Mouse (Mus musculus) olfactory bulb, adult 2 months (tissue): ENCODE measurements around the gene Selenoh. TPM values are rescaled to one million over a fixed set of nuclear protein-coding genes. Genes with fewer than 3 reads are reported as not detected.

Experiments
- H3K27ac ChIP-seq: fragments of 200-500 bp; 2 replicates; pipeline ENCODE4 v1.5.1; 2012; ENCODE audit warnings: low read depth, low read length; ENCODE audit not compliant: insufficient read depth
- H3K4me1 ChIP-seq: fragments of 200-500 bp; 2 replicates; pipeline ENCODE4 v1.6.1; 2012; ENCODE audit warnings: low read length; ENCODE audit not compliant: control insufficient read depth, insufficient read depth
- H3K4me3 ChIP-seq: fragments of 200-500 bp; 2 replicates; pipeline ENCODE4 v1.5.1; 2012; ENCODE audit warnings: mild to moderate bottlenecking, low read depth, low read length, moderate library complexity; ENCODE audit not compliant: insufficient read depth
- CTCF ChIP-seq: fragments of 200-500 bp; IDR thresholded peaks from 2 replicates; pipeline ENCODE4 v1.5.1; 2012; ENCODE audit warnings: low read depth, mild to moderate bottlenecking, low read length, moderate library complexity; ENCODE audit not compliant: insufficient read depth
- POLR2A ChIP-seq: fragments of 200-500 bp; IDR thresholded peaks from 2 replicates; pipeline ENCODE4 v1.6.1; 2012; ENCODE audit warnings: mild to moderate bottlenecking, low read depth, low read length, moderate library complexity; ENCODE audit not compliant: insufficient read depth
- WGBS: fragments of 180-500 bp; shearing (Covaris S2); methylation state at CpG from one replicate; pipeline ENCODE4 v1.1.7; 2018; 5-methylcytosine and 5-hydroxymethylcytosine counted together
- polyA plus RNA-seq: library from polyadenylated mRNA; stranded (reverse); fragments of >200 nt; gene quantifications from 2 replicates; pipeline ENCODE4 v1.2.4, GENCODE M21; 2012; ENCODE audit warnings: low replicate concordance; ENCODE audit not compliant: missing spikeins, insufficient read depth, insufficient read length

The Selenoh gene
- polyA plus RNA-seq, 1 experiment, result not detected

GRCm38 (mm10) chr2:84705295-84705694 lies 34.7 kb upstream of the Selenoh start:
- peaks cover 2% of the 10 kb centered on the region; the same call in 1 of the 2 replicates for H3K4me1 ChIP-seq
- 92% methylated on average over 1 of the region's 1 CpGs for WGBS
- TF ChIP-seq CTCF (no peak), POLR2A (no peak)
- no peak overlapping the region for H3K27ac ChIP-seq
- H3K4me3 ChIP-seq, result no peak overlapping the region

GRCm38 (mm10) chr2:84704329-84704728 lies 33.8 kb upstream of the Selenoh start:
- peaks cover 2% of the 10 kb centered on the region; the same call in 1 of the 2 replicates for H3K4me1 ChIP-seq
- WGBS, result 77% methylated on average over 5 of the region's 5 CpGs
- no peak for TF ChIP-seq POLR2A
- no peak for TF ChIP-seq CTCF
- H3K27ac ChIP-seq, result no peak overlapping the region
- no peak overlapping the region for H3K4me3 ChIP-seq

DNA sequence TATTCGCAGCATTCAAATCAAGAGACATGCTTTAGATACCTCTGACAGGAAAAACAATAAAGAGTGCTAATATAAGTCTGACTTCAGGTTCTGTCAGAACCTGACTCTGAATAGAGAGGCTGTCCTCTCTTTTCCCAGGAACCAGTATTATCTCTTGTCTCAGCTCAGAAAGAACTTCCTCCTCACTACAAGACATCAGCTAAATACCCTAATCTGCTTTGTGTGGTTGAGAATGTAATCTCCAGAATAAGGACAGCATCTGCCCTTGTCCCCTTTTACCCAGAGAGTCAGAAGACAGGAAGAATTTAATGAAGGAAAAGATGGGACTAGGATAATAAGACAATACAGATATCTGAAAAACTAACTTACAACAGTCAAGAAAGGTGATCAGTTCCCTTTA lies 32.9 kb upstream of the Selenoh start:
- WGBS, result 95% methylated on average over 1 of the region's 1 CpGs
- H3K27ac ChIP-seq, result no peak overlapping the region
- H3K4me3 ChIP-seq, result no peak overlapping the region
- TF ChIP-seq POLR2A (no peak), CTCF (no peak)
- peaks cover 2% of the 10 kb centered on the region; the same call in 1 of the 2 replicates for H3K4me1 ChIP-seq

GRCm38 (mm10) chr2:84695007-84695695 lies 24.6 kb upstream of the Selenoh start:
- no peaks in the 10 kb centered on the region for H3K4me1 ChIP-seq
- H3K27ac ChIP-seq, result no peak overlapping the region
- no peak for TF ChIP-seq POLR2A
- TF ChIP-seq CTCF, result no peak
- no peak overlapping the region for H3K4me3 ChIP-seq
- WGBS, result 87% methylated on average over 5 of the region's 5 CpGs

GRCm38 (mm10) chr2:84690050-84690449 lies 19.5 kb upstream of the Selenoh start:
- 84% methylated on average over 12 of the region's 12 CpGs for WGBS
- TF ChIP-seq CTCF, result no peak
- no peak for TF ChIP-seq POLR2A
- Histone ChIP-seq H3K4me3 (no peak overlapping the region), H3K27ac (no peak overlapping the region), H3K4me1 (no peaks in the 10 kb centered on the region)

DNA sequence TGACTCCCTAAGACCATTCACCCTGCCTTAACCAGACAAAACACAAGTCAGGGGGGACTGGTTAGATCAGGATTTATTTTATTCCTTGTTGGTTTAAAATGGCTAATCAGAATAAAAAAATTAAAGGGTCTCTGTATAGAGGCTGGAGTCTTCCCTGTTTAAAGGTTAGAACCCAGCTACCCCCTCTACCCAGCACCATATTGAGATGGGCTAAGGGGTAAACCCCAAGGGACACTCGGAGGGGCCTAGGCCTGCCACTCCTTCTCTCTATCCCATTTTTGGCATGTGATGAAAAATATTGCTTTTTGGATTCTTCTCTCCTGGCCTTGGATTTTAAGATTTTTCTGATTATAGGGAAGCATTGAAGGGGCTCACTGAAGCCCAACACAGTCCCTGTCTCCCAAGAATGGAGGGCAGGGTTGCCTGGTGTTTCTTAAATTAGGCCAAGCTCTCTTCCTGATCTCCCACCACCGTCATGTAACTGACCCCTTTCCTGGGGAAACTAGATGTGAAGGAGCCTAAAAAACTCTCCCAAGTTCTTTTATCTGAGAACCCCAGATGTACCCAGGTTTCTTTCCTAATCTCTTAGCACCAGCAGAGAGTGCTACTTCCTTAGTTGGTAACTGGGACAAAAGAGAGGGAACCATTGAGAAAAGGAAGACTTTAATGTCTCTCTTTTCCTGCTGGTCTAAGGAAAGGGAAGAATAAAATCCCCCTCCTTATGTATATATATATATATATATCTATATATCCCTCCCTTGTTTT lies 17.7 kb upstream of the Selenoh start:
- WGBS, result 86% methylated on average over 2 of the region's 2 CpGs
- TF ChIP-seq POLR2A, result no peak
- TF ChIP-seq CTCF, result no peak
- no peak overlapping the region for H3K4me3 ChIP-seq
- H3K27ac ChIP-seq, result no peak overlapping the region
- H3K4me1 ChIP-seq, result no peaks in the 10 kb centered on the region

DNA sequence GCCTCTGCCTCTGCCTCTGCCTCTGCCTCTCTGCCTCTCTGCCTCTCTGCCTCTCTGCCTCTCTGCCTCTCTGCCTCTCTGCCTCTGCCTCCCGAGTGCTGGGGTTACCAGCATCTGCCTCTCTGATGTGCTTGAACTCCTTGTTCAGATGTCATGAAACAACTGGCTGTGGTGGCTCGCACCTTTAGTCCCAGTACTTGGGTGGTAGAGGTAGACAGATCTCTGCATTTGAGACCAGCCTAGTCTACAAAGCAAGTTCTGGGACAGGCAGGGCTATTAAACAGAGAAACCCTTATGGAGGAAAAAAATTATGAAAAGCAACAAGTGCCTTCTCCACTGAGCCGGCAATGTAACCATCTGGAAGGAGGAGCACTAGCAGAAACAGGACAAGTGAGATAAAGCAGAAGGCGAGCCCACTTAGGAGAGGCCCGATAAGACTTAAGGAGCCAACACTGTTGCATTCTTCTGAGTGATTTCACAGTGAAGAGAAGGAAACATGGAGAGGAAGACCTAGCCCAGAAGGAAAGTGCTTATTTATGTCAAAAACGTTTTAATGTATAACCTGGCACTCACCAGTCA lies 12.1 kb upstream of the Selenoh start:
- Histone ChIP-seq H3K4me1 (no peaks in the 10 kb centered on the region), H3K27ac (no peak overlapping the region), H3K4me3 (no peak overlapping the region)
- 80% methylated on average over 6 of the region's 6 CpGs for WGBS
- TF ChIP-seq CTCF (no peak), POLR2A (no peak)

DNA sequence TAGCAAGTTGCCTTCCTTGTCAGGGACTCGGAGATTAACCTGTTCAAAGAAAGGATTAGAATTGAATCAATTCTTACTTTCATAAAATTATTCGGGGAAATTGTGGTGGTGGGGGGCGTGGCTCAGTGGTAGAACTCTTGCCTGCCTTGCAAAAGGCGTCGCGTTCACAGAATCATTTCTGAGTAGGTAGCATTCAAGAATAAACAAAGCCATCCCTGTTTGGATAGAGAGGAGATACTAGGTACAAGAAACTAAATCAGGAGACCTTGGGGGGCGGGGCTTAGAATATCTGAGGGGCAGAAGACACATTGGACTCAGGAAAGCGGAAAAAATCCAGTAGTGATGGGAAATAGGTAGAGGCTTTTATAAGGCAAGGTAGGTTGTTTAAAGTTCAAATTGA lies 8.4 kb upstream of the Selenoh start, which contains the start of gene Tmx2:
Gene Tmx2, minus strand, starts transcription at position 125 of the 400 bp plus-strand sequence.
- no peak within 1 kb of the TSS for H3K27ac ChIP-seq
- H3K4me3 ChIP-seq, result peak within 1 kb of the TSS; percentile 94
- TF ChIP-seq POLR2A (no peak), CTCF (no peak)
- peaks cover 5% of the 10 kb centered on the region; the same call in 1 of the 2 replicates for H3K4me1 ChIP-seq
- 15% methylated on average over 8 of the region's 8 CpGs for WGBS
